Mouse (Mus musculus) lung, adult 2 months (tissue): ENCODE measurements at regions not wholly inside any gene's neighbourhood (a gene's known extent, or its start where the extent isn't known, plus 50 kb on each side); places are given as distances from the start of the nearest gene placed in this dataset.

Experiments
- CTCF ChIP-seq: fragments of 200-500 bp; IDR thresholded peaks from 2 replicates; pipeline ENCODE4 v1.5.1; 2011; ENCODE audit warnings: mild to moderate bottlenecking, low read length, control low read depth; ENCODE audit not compliant: insufficient read depth
- POLR2A ChIP-seq: fragments of 200-500 bp; IDR thresholded peaks from 2 replicates; pipeline ENCODE4 v1.6.1; 2011; ENCODE audit warnings: low read depth, mild to moderate bottlenecking, control low read depth, low read length, borderline replicate concordance; ENCODE audit errors: extremely low read depth

- TF ChIP-seq POLR2A (no peak), CTCF (no peak)
These were observed 465.5 kb downstream of the Psat1 start for GRCm38 (mm10) chr19:15481605-15482004.
